Mouse (Mus musculus) ES-E14 (cell line): ENCODE measurements around the gene H2-DMa. TPM values are rescaled to one million over a fixed set of nuclear protein-coding genes. Genes with fewer than 3 reads are reported as not detected.

Source experiments
- DNase-seq: peaks from one replicate; pipeline ENCODE4 v3.0.0-alpha.2; 2013; ENCODE audit warnings: low read depth, low spot score
- H3K27ac ChIP-seq: 2 replicates; pipeline ENCODE4 v1.5.1; 2012; ENCODE audit warnings: low read depth, mild to moderate bottlenecking, low read length, moderate library complexity, mixed read lengths; ENCODE audit not compliant: poor library complexity, insufficient read depth, severe bottlenecking
- H3K36me3 ChIP-seq: 2 replicates; pipeline ENCODE4 v1.6.1; 2012; ENCODE audit warnings: mild to moderate bottlenecking, low read length, moderate library complexity, mixed read lengths; ENCODE audit not compliant: control insufficient read depth, poor library complexity, insufficient read depth, severe bottlenecking
- H3K4me1 ChIP-seq, 2 experiments: fragments of 150-350 bp in 1 of 2; sonication (generic) in 1 of 2; 2 replicates each; pipeline ENCODE4 v1.6.1; 2012; ENCODE audit warnings: low read length in 2 of 2, mild to moderate bottlenecking in 1 of 2, mixed read lengths in 1 of 2; ENCODE audit not compliant: control insufficient read depth in 2 of 2, insufficient read depth in 2 of 2, poor library complexity in 1 of 2
- H3K4me3 ChIP-seq, 2 experiments: fragments of 150-350 bp in 1 of 2; sonication (generic) in 1 of 2; 2 replicates each; pipeline ENCODE4 v1.5.1; 2012; ENCODE audit warnings: low read length in 2 of 2, low read depth in 1 of 2, mild to moderate bottlenecking in 1 of 2, mixed read lengths in 1 of 2; ENCODE audit not compliant: insufficient read depth in 1 of 2, poor library complexity in 1 of 2, severe bottlenecking in 1 of 2
- H3K9ac ChIP-seq: 2 replicates; pipeline ENCODE4 v1.6.1; 2012; ENCODE audit warnings: low read depth, mild to moderate bottlenecking, low read length, mixed read lengths; ENCODE audit not compliant: poor library complexity, insufficient read depth, severe bottlenecking
- H3K9me3 ChIP-seq: fragments of 150-350 bp; sonication (generic); 2 replicates; pipeline ENCODE4 v1.6.1; 2012; ENCODE audit warnings: low read depth, mild to moderate bottlenecking, low read length; ENCODE audit not compliant: control insufficient read depth, insufficient read depth
- CHD2 ChIP-seq: IDR thresholded peaks from 2 replicates; pipeline ENCODE4 v1.6.1; 2014; ENCODE audit warnings: mild to moderate bottlenecking, low read depth, low read length, inconsistent platforms
- HCFC1 ChIP-seq: IDR thresholded peaks from 2 replicates; pipeline ENCODE4 v1.6.1; 2012; ENCODE audit warnings: low read length, inconsistent platforms, borderline replicate concordance; ENCODE audit not compliant: insufficient read depth
- MAFK ChIP-seq: IDR thresholded peaks from 2 replicates; pipeline ENCODE4 v1.6.1; 2014; ENCODE audit warnings: mild to moderate bottlenecking, low read depth, low read length, inconsistent platforms; ENCODE audit not compliant: insufficient read depth
- ZC3H11A ChIP-seq: IDR thresholded peaks from 2 replicates; pipeline ENCODE4 v1.6.1; 2012; ENCODE audit warnings: low read depth, mild to moderate bottlenecking, inconsistent platforms, low read length, borderline replicate concordance
- ZNF384 ChIP-seq: IDR thresholded peaks from 2 replicates; pipeline ENCODE4 v1.6.1; 2012; ENCODE audit warnings: low read depth, low read length, inconsistent platforms
- in situ Hi-C, 2 experiments: fragments of 600-800 bp; cut with MboI; formaldehyde crosslinking; loops; one replicate each; pipeline ENCODE4 v1.15.1; 2025; ENCODE audit warnings: low sequenced_read_pairs in 2 of 2, inconsistent platforms in 1 of 2; ENCODE audit not compliant: unreplicated experiment in 2 of 2
- total RNA-seq: library from RNA; depleted of rRNA; stranded (reverse); fragments of 300-350 nt; gene quantifications from 2 replicates; pipeline ENCODE4 v1.2.3, GENCODE M21; 2012

The H2-DMa gene
- total RNA-seq, 1 experiment = 18.5 TPM

DNA sequence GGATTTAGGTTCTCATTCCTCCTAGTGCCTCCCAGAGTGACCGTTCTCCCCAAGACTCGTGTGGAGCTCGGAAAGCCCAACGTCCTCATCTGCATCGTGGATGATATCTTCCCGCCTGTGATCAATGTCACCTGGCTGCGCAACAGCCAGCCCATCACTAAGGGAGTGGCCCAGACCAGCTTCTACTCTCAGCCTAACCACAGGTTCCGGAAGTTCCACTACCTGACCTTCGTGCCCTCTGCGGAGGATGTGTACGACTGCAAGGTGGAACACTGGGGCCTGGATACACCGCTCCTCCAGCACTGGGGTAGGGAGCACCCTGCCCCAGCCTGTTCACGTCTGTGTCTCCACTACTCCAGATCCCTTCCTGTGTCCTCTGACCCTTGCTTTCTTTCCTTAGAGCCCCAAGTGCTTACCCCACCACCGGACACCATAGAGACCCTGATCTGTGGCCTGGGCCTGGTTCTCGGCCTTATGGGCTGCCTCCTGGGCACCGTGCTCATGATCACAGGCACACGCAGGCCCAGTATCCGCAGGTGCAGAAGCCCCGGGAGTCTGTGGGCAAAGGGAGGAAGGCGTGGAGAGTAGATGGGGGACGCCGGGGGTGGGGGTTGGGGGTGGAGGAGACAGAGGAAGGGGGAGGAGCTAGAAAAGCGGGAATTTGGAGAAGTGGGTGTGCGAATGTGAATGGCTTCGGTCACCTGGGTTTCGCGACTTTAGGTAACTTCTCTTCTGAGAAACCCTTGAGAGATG is 24.9 kb upstream of the H2-DMa start:
- TF ChIP-seq MAFK (no peak), HCFC1 (no peak), ZNF384 (no peak), CHD2 (no peak), ZC3H11A (no peak)
- Histone ChIP-seq H3K4me3 (no peak overlapping the region), H3K27ac (no peak overlapping the region), H3K4me1 (no peaks in the 10 kb centered on the region; a peak in 2 of 4 replicates), H3K36me3 (no peaks in the 10 kb centered on the region), H3K9ac (no peak overlapping the region), H3K9me3 (no peaks in the 10 kb centered on the region)
- no peak for DNase-seq
- in situ Hi-C loops = no loop called here

DNA sequence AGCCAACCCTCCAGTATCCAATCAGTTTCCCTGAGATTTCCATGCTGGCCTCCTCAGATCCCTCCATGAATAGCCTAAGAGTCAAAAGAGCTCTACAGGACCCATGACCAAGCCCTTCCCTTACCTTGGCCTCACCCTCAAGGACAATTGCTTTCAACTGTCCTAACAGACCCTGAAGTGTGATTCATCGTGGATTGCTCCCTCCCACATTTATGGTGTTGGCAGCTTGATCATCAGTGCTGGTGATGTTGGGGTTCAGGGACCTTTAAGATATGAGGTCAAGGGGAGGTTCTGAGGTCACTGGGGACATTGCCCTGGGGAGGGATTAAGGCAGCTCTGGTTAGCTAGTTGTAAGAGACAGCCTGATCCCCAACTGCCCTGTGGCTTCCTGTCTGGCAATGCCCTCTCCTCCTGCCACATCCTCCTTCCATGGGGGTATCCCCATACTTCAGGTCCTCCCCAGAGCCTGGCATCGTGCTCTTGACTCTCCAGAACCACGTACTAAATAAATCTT is 22.8 kb upstream of the H2-DMa start:
- no peaks in the 10 kb centered on the region for H3K36me3 ChIP-seq
- H3K27ac ChIP-seq = no peak overlapping the region
- in situ Hi-C loops = no loop called here
- H3K4me1 ChIP-seq = no peaks in the 10 kb centered on the region; a peak in 2 of 4 replicates
- TF ChIP-seq ZC3H11A (no peak), HCFC1 (no peak), ZNF384 (no peak), CHD2 (no peak), MAFK (no peak)
- H3K9ac ChIP-seq = no peak overlapping the region
- no peaks in the 10 kb centered on the region for H3K9me3 ChIP-seq
- H3K4me3 ChIP-seq = no peak overlapping the region
- DNase-seq = no peak

DNA sequence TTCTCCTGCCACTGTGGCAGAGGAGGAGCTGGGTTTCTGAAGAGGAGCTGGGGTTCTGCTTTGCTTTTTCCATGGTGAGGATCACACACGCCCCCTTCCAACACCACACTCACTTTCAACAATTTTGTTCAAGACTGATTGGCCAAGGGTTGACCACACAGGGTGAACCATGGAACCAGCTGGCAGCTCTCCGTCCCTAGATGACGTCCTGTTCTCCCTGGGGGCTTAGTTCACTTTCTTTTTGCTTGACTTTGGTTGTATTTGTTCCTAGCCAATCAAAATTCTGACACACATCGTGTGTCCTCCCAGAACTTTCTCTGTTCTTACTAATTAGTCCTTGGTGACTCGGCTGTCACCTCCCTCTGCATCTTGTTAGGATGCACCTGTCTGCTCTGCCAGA is 22.1 kb upstream of the H2-DMa start:
- H3K4me3 ChIP-seq = no peak overlapping the region
- in situ Hi-C loops = no loop called here
- TF ChIP-seq ZC3H11A = no peak
- TF ChIP-seq MAFK = no peak
- no peak for TF ChIP-seq CHD2
- TF ChIP-seq ZNF384 = no peak
- no peak for TF ChIP-seq HCFC1
- H3K9me3 ChIP-seq = no peaks in the 10 kb centered on the region
- H3K27ac ChIP-seq = no peak overlapping the region
- H3K4me1 ChIP-seq = no peaks in the 10 kb centered on the region; a peak in 2 of 4 replicates
- no peaks in the 10 kb centered on the region for H3K36me3 ChIP-seq
- H3K9ac ChIP-seq = no peak overlapping the region
- DNase-seq = no peak

DNA sequence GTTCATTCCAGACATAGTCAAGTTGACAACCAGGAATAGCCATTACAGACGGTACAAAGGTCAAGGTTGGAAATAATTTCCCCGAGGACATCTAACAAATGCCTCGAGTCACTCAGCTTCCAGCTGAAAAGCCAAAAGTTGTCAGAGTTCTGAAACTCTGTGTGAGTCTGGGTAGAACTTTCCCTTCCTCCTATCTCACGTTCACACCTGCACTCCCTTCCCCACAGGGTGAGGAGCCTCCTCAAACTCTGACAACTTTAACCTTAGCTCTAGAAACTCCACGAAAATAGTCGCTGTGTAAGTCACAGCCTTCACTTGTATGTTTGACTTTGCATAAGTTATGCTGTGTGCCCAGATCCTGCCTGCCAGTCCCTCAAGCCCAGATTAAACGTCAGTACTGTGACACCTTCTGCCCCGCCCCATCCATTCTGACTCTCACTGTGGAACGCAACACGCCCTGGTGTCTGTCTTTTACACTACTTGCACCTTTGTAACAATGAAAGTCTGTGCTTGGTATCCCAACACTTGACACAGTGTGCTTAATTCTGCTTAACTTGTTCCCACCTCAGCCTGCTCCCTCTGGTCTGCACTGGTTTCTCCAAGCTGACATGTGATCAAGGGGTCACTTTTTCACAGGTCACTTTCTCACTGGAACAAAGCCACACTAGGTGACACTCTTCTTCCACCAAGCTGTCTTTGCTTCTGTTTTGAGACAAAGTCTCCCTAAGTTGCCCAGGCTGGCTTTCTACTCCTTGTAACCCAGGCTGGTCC is 20.4 kb upstream of the H2-DMa start:
- TF ChIP-seq ZC3H11A = no peak
- TF ChIP-seq HCFC1 = no peak
- TF ChIP-seq MAFK = no peak
- no peak for TF ChIP-seq ZNF384
- H3K4me3 ChIP-seq = no peak overlapping the region
- in situ Hi-C loops = no loop called here
- no peaks in the 10 kb centered on the region for H3K36me3 ChIP-seq
- DNase-seq = no peak
- H3K9ac ChIP-seq = no peak overlapping the region
- H3K4me1 ChIP-seq = no peaks in the 10 kb centered on the region; a peak in 1 of 4 replicates
- no peak overlapping the region for H3K27ac ChIP-seq
- H3K9me3 ChIP-seq = no peaks in the 10 kb centered on the region
